Mouse (Mus musculus) forelimb bud, embryonic 11.5 days (tissue): ENCODE measurements around the gene Arhgap8.

ENCODE experiments used
- DNase-seq: peaks from one replicate; pipeline ENCODE4 v3.0.0-alpha.2; 2012; ENCODE audit warnings: low read depth, low spot score

The Arhgap8 gene

GRCm38 (mm10) chr15:84719791-84720190, at the start of gene Arhgap8:
Gene Arhgap8 (plus strand): TSS chr15:84720052.
- DNase-seq = peak; percentile 35

DNA sequence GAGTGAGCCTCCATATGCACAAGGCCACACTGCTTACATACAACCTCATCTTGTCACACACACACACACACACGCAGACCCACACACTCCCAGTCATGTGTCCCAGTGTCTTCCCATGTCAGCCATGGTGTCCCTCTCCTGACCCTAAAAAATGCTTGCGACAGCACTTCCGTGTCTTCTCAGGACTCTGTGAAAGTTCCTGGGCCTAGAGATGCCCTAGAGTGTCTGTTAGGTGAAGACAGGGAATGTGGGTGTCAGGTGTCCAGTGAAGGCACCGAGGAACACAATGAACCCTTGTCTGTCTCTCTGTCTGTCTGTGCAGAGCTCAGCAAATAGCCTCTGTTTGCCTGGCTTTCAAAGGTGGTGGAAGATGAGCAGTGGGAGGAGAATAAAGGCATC, 49.2 kb upstream of the Arhgap8 start:
- DNase-seq = no peak

DNA sequence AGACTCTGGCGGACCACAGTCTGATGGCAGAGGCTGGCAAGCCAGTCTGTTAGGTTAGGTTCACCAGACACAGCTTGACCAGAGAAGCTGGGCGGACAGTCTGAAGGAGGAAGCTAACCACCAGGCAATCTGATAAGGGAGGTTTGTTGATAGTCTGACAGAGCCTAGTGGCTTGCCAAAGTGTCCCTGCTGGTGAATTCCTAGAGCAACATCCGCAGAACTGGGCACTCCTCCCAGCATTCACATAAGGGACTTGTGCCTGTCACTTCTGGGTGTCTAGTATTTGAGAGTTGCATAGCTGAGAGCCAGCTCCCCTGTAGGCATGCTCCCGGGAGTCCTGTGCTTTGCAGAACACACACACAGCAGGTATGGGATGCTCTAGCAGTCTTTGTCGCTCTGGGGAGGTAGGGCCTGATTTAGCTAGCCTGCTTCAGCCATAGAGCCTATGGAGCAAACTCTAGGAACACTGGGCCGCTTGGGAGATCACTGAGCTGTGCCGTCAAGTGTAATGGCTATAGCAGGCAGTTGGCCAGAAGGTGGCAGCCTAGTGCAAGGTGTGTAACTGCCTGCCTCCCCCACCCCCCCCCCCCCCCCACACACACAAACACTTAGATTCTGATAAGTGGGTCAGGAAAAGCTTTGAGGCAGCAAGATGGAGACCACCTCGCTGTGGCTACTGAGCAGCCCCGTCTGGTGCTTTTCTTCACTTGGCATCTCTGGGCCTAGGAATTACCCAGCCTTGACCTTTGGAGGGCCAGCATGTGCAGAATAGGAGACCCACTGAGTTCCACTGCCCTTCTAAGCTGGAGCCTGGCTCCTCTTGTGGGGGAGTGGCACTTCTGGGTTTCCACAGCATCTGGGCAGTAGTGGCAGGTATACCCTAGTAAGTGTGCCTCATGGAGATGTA, 48.2 kb upstream of the Arhgap8 start:
- peak; percentile 28 for DNase-seq

DNA sequence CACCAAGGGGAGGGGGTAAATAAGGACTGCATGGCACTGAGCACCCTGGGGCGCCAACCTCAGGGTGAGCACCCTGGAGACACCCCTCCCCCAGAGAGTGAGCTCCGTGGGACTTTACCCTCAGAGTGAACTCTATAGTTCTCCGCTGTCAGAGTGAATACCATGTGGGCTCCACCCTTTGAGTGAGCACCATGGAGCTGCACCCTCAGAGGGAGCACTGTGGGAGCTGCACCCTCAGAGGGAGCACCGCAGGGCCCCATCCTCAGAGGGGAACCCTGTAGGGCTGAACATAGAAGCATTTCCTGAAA, 47.6 kb upstream of the Arhgap8 start:
- DNase-seq = no peak

- DNase-seq = no peak
These were observed 47.2 kb upstream of the Arhgap8 start for GRCm38 (mm10) chr15:84672616-84673015.

DNA sequence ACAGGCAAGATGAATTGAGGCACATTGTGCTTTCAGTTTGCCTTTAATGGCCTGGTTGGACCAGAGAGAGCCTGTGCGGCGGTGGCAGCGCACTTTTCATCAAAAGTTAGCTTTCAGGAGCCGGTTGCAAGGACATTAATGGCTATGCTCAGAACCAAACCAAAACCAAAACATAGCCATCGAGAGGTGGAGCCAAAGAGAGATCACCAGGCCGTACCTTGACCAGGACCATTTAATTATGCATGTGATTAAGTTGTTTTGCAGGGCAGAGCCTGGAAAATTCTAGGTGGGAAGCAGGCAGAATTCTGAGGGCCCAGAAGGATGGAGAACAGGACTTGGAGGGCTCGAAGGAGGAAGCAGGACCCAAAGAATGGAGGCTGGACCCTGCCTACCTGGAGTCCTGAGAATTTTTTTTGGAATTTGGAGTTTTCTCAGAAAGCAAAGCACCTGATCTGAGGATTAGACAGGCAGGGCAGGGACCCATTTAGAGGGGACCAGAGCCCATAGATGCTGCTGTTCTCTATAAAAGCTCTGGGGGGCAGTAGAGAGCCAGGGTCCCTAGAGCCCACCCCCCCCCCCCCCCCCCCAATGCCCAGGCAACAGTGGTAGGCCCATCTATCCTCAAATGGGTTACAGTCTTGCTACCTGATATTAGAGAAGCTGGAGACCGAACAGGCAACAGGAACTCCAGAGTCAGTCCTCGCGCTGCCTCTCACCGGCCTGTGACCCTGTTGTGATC, 45.4 kb upstream of the Arhgap8 start:
- DNase-seq = no peak

DNA sequence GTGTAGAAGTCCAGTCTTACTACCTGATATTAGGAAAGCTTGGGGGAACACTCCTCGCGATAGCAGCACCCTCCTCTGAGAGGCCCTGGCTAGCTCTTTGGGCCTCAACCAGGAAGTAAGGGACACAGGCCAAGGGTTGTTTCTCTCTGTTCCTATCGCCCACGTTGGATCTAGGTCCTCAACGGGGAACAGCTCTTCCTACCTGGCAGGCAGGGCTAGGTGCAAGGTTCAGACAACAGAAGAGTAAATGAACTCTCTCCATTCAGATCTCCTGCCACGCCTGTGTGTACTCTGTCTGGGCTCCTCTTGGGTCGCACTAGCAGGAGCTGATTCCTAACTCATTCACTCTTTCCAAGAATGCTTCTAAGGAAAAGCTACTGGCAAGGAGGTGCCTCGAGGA, 44.5 kb upstream of the Arhgap8 start:
- DNase-seq = no peak

DNA sequence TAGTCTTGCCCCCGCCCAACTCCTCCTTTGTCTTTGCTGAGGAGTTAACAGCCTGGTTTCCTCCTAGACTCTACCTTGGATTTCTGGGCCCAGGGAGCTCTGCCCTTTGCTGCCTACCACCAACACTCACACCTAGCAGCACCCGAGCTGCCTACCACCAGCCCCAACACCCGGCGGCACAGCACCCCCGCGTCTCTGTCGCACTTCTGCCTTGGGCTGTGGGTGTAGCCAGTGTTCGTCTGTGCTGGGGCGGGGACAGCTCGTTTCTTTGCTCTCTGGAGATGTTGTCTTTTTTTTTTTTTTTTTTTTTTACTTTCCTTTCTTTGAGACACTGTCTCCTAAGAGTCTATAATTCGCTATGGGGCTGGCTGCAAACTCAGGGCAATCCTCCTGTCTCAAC, 41.9 kb upstream of the Arhgap8 start:
- DNase-seq = no peak

DNA sequence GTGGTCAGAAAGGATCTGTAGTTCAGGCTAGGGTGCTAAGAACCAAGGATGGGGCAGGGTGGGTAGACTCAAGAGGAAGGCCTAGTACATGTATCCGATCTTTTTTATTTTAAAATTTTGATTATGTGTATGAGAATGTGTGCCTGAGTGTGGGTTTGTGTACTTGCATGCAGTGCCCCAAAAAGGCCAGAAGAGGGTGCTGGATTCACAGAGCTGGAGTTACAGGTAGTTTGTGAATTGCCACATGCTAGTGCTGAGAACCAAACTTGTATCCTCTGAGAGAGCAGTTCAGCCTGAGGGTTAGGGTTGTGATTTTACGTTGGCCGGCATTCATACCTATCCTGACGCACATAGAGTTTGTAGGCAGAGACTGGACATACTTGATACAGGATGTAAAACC, 40.8 kb upstream of the Arhgap8 start:
- DNase-seq = no peak

GRCm38 (mm10) chr15:84679794-84680193, 40.1 kb upstream of the Arhgap8 start:
- DNase-seq = no peak

DNA sequence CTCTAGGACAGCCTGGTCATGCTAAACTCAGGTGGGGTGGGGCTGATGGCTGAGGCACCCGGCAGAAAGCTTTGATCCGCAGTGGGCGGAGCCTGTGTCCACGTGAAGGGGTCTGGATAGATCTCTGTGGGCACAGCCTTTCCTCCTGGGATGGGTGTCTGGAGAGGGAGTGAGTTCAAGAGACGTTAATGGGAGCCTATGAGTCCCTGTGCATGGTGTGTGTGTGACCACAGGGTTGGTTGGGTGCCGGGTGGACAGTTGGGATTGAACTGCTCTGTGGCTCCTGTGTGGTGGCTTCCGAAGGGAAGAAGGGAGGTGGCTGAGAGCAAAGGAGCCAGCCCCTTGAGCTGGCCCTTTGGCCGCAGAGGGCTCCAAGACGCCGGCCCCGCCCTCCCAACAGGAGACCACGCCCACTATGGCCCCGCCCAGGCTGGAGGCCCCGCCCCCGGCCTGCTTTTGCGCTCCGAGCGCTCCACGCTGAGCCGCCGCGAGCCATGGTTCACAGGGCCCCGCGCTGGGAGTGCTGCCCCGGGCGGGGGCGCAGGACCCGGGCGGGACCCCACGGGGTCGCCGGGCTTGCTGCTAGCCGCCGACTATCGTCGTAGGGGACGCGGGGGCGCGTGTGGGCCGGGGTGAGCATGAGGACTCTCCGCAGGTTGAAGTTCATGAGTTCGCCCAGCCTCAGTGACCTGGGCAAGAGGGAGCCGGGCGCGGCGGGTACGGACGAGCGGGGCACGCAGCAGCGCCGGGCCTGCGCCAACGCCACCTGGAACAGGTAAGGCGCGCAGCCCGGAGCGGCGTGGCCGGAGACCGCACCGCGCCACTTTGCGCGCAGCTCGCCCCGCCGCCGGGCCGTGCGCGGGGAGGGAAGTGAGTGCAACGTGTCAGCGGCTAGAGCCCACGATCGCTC, 39.1 kb upstream of the Arhgap8 start:
- peak; percentile 67 for DNase-seq

GRCm38 (mm10) chr15:84681455-84682193, 38.2 kb upstream of the Arhgap8 start:
- DNase-seq = peak; percentile 65

GRCm38 (mm10) chr15:84682206-84682605, 37.6 kb upstream of the Arhgap8 start:
- DNase-seq = no peak

GRCm38 (mm10) chr15:84682821-84683220, 37.0 kb upstream of the Arhgap8 start:
- DNase-seq = no peak

DNA sequence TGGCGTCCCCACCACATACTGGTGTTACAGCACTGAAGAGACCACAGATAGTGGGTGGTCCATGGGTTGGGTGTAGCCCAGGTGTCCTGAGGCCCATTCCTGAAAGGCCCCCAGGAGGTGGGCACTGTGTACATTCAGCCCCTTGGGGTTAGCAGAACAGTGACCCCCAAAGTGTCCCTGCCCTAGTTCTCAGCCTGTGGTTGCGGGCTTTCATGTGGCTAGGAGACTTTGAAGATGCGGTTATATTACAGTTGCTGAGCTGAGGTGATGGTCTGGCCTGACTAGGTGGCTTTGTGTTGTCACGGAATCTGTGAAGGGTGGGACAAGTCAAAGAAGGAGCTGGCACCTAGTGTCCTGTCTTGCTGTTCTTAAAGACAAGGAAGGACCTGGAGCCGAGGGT, 35.3 kb upstream of the Arhgap8 start:
- DNase-seq = no peak

GRCm38 (mm10) chr15:84685417-84685816, 34.4 kb upstream of the Arhgap8 start:
- no peak for DNase-seq

GRCm38 (mm10) chr15:84687904-84688303, 31.9 kb upstream of the Arhgap8 start:
- DNase-seq = no peak

GRCm38 (mm10) chr15:84689356-84689755, 30.5 kb upstream of the Arhgap8 start:
- DNase-seq = no peak

GRCm38 (mm10) chr15:84691513-84691912, 28.3 kb upstream of the Arhgap8 start:
- DNase-seq = no peak

DNA sequence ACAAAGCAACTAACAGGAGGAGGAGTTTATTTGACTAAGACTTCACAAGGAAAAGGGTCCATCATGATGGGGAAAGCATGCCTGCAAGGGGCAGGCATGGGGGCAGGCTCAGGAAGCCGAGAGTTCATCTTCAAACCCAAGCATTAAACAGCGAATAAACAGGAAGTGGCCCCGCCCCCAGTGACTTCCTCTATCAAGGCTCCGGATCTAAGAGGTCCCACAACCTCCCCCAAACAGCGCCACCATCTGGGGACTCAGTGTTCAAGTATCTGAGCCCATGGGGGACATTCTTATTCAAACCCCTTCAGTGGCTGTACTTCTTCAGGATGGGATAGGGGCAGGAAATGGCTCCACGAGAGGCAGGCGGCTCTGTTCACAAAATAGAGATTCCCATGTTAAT, 27.2 kb upstream of the Arhgap8 start:
- DNase-seq = no peak

- DNase-seq = no peak
These were observed 23.8 kb upstream of the Arhgap8 start for GRCm38 (mm10) chr15:84696021-84696420.
